Mouse (Mus musculus): ENCODE results near the gene Lyrm1. TPM values are rescaled to one million over a fixed set of nuclear protein-coding genes. Genes with fewer than 3 reads are reported as not detected.
A peak's percentile ranks its signal among the peaks of the same experiment; 100 is the strongest.

Lyrm1 gene
- polyA plus RNA-seq, 1 experiment from 2014 or later, result 18.5 TPM

- H3K27me3 ChIP-seq (replicated peaks; ENCODE audit: control insufficient read depth, insufficient read depth, low read length), result no peaks in the 10 kb centered on the region
- no peak overlapping the region for H3K27ac ChIP-seq (ENCODE audit: low read depth, low read length)
- H3K4me1 ChIP-seq (ENCODE audit: control insufficient read depth, insufficient read depth, low read length), result no peaks in the 10 kb centered on the region
- no peak overlapping the region for H3K4me3 ChIP-seq (ENCODE audit: low read depth, low read length)
- H3K4me2 ChIP-seq (ENCODE audit: low read length), result no peak overlapping the region
- no peak overlapping the region for H3K9ac ChIP-seq (ENCODE audit: low read length)
- ATAC-seq (no peak), DNase-seq (ENCODE audit: low spot score) (no peak)
- WGBS, result 77% methylated on average over 3 of the region's 3 CpGs
- H3K9me3 ChIP-seq (replicated peaks; ENCODE audit: control insufficient read depth, low read length), result no peaks in the 10 kb centered on the region
- H3K36me3 ChIP-seq (ENCODE audit: control insufficient read depth, insufficient read depth, low read length), result 0 out of 2 replicates have a peak, but pooled peaks cover 4% of the 10 kb centered on the region
Measured at GRCm38 (mm10) chr7:119875776-119876440, 19.8 kb upstream of the Lyrm1 start.

GRCm38 (mm10) chr7:119879171-119879570, 16.5 kb upstream of the Lyrm1 start:
- Histone ChIP-seq H3K9me3 (replicated peaks; ENCODE audit: control insufficient read depth, low read length) (no peaks in the 10 kb centered on the region), H3K9ac (ENCODE audit: low read length) (no peak overlapping the region), H3K27me3 (replicated peaks; ENCODE audit: control insufficient read depth, insufficient read depth, low read length) (no peaks in the 10 kb centered on the region), H3K4me2 (ENCODE audit: low read length) (no peak overlapping the region), H3K27ac (ENCODE audit: low read depth, low read length) (no peak overlapping the region), H3K4me1 (ENCODE audit: control insufficient read depth, insufficient read depth, low read length) (no peaks in the 10 kb centered on the region), H3K4me3 (ENCODE audit: low read depth, low read length) (no peak overlapping the region), H3K36me3 (ENCODE audit: control insufficient read depth, insufficient read depth, low read length) (0 out of 2 replicates have a peak, but pooled peaks cover 4% of the 10 kb centered on the region)
- no peak for DNase-seq (ENCODE audit: low spot score)
- WGBS, result 94% methylated on average over 4 of the region's 4 CpGs
- ATAC-seq, result no peak

- Histone ChIP-seq H3K36me3 (ENCODE audit: control insufficient read depth, insufficient read depth, low read length) (0 out of 2 replicates have a peak, but pooled peaks cover 4% of the 10 kb centered on the region), H3K27ac (ENCODE audit: low read depth, low read length) (no peak overlapping the region), H3K9ac (ENCODE audit: low read length) (no peak overlapping the region), H3K4me2 (ENCODE audit: low read length) (no peak overlapping the region), H3K9me3 (replicated peaks; ENCODE audit: control insufficient read depth, low read length) (no peaks in the 10 kb centered on the region), H3K4me3 (ENCODE audit: low read depth, low read length) (no peak overlapping the region), H3K4me1 (ENCODE audit: control insufficient read depth, insufficient read depth, low read length) (no peaks in the 10 kb centered on the region), H3K27me3 (replicated peaks; ENCODE audit: control insufficient read depth, insufficient read depth, low read length) (no peaks in the 10 kb centered on the region)
- WGBS, result 90% methylated on average over 5 of the region's 5 CpGs
- no peak for DNase-seq (ENCODE audit: low spot score)
- no peak for ATAC-seq
Measured at GRCm38 (mm10) chr7:119880345-119880744, 15.3 kb upstream of the Lyrm1 start.

GRCm38 (mm10) chr7:119881229-119881628, 14.4 kb upstream of the Lyrm1 start:
- DNase-seq (ENCODE audit: low spot score) (no peak), ATAC-seq (no peak)
- no peak overlapping the region for H3K4me3 ChIP-seq (ENCODE audit: low read depth, low read length)
- WGBS, result 92% methylated on average over 2 of the region's 2 CpGs
- H3K9ac ChIP-seq (ENCODE audit: low read length), result no peak overlapping the region
- no peak overlapping the region for H3K27ac ChIP-seq (ENCODE audit: low read depth, low read length)
- 0 out of 2 replicates have a peak, but pooled peaks cover 4% of the 10 kb centered on the region for H3K36me3 ChIP-seq (ENCODE audit: control insufficient read depth, insufficient read depth, low read length)
- no peak overlapping the region for H3K4me2 ChIP-seq (ENCODE audit: low read length)
- no peaks in the 10 kb centered on the region for H3K4me1 ChIP-seq (ENCODE audit: control insufficient read depth, insufficient read depth, low read length)
- no peaks in the 10 kb centered on the region for H3K27me3 ChIP-seq (replicated peaks; ENCODE audit: control insufficient read depth, insufficient read depth, low read length)
- no peaks in the 10 kb centered on the region for H3K9me3 ChIP-seq (replicated peaks; ENCODE audit: control insufficient read depth, low read length)

GRCm38 (mm10) chr7:119887887-119888286, 7.8 kb upstream of the Lyrm1 start:
- WGBS, result 95% methylated on average over 4 of the region's 4 CpGs
- Histone ChIP-seq H3K4me1 (ENCODE audit: control insufficient read depth, insufficient read depth, low read length) (no peaks in the 10 kb centered on the region), H3K4me3 (ENCODE audit: low read depth, low read length) (no peak overlapping the region), H3K9ac (ENCODE audit: low read length) (no peak overlapping the region), H3K9me3 (replicated peaks; ENCODE audit: control insufficient read depth, low read length) (no peaks in the 10 kb centered on the region), H3K27ac (ENCODE audit: low read depth, low read length) (no peak overlapping the region), H3K4me2 (ENCODE audit: low read length) (no peak overlapping the region), H3K36me3 (ENCODE audit: control insufficient read depth, insufficient read depth, low read length) (peaks cover 3% of the 10 kb centered on the region; the same call in 1 of the 2 replicates), H3K27me3 (replicated peaks; ENCODE audit: control insufficient read depth, insufficient read depth, low read length) (no peaks in the 10 kb centered on the region)
- no peak for ATAC-seq
- DNase-seq (ENCODE audit: low spot score), result no peak

- Histone ChIP-seq H3K4me1 (ENCODE audit: control insufficient read depth, insufficient read depth, low read length) (peaks cover 12% of the 10 kb centered on the region; the same call in 1 of the 2 replicates), H3K4me2 (ENCODE audit: low read length) (no peak overlapping the region), H3K4me3 (ENCODE audit: low read depth, low read length) (no peak overlapping the region), H3K9ac (ENCODE audit: low read length) (no peak overlapping the region), H3K27me3 (replicated peaks; ENCODE audit: control insufficient read depth, insufficient read depth, low read length) (no peaks in the 10 kb centered on the region), H3K9me3 (replicated peaks; ENCODE audit: control insufficient read depth, low read length) (no peaks in the 10 kb centered on the region), H3K36me3 (ENCODE audit: control insufficient read depth, insufficient read depth, low read length) (no peaks in the 10 kb centered on the region), H3K27ac (ENCODE audit: low read depth, low read length) (no peak overlapping the region)
- ATAC-seq (no peak), DNase-seq (ENCODE audit: low spot score) (no peak)
- 90% methylated on average over 1 of the region's 1 CpGs for WGBS
Measured at GRCm38 (mm10) chr7:119892198-119892597, 3.5 kb upstream of the Lyrm1 start.

GRCm38 (mm10) chr7:119892742-119893141, 2.9 kb upstream of the Lyrm1 start:
- ATAC-seq, result no peak
- H3K27me3 ChIP-seq (replicated peaks; ENCODE audit: control insufficient read depth, insufficient read depth, low read length), result no peaks in the 10 kb centered on the region
- DNase-seq (ENCODE audit: low spot score), result no peak
- H3K4me3 ChIP-seq (ENCODE audit: low read depth, low read length), result no peak overlapping the region
- 90% methylated on average over 4 of the region's 4 CpGs for WGBS
- H3K9me3 ChIP-seq (replicated peaks; ENCODE audit: control insufficient read depth, low read length), result no peaks in the 10 kb centered on the region
- H3K4me2 ChIP-seq (ENCODE audit: low read length), result no peak overlapping the region
- no peak overlapping the region for H3K27ac ChIP-seq (ENCODE audit: low read depth, low read length)
- no peaks in the 10 kb centered on the region for H3K36me3 ChIP-seq (ENCODE audit: control insufficient read depth, insufficient read depth, low read length)
- no peak overlapping the region for H3K9ac ChIP-seq (ENCODE audit: low read length)
- H3K4me1 ChIP-seq (ENCODE audit: control insufficient read depth, insufficient read depth, low read length), result peaks cover 12% of the 10 kb centered on the region; the same call in 1 of the 2 replicates

GRCm38 (mm10) chr7:119894818-119895544, 680 bp upstream of the Lyrm1 start:
- no peak for DNase-seq (ENCODE audit: low spot score)
- Histone ChIP-seq H3K27me3 (replicated peaks; ENCODE audit: control insufficient read depth, insufficient read depth, low read length) (no peaks in the 10 kb centered on the region), H3K9ac (ENCODE audit: low read length) (peak overlapping the region; percentile 67), H3K4me2 (ENCODE audit: low read length) (peak overlapping the region; percentile 49), H3K4me1 (ENCODE audit: control insufficient read depth, insufficient read depth, low read length) (peaks cover 12% of the 10 kb centered on the region; the same call in 1 of the 2 replicates), H3K4me3 (ENCODE audit: low read depth, low read length) (peak overlapping the region; percentile 60), H3K27ac (ENCODE audit: low read depth, low read length) (peak overlapping the region; percentile 93), H3K9me3 (replicated peaks; ENCODE audit: control insufficient read depth, low read length) (no peaks in the 10 kb centered on the region), H3K36me3 (ENCODE audit: control insufficient read depth, insufficient read depth, low read length) (no peaks in the 10 kb centered on the region)
- peak; percentile 54 for ATAC-seq
- WGBS, result 3% methylated on average over 15 of the region's 15 CpGs

Data from forebrain, embryonic 14.5 days (tissue).